Mouse (Mus musculus): ENCODE measurements around the gene Tlk2. TPM values are rescaled to one million over a fixed set of nuclear protein-coding genes. Genes with fewer than 3 reads are reported as not detected.

The Tlk2 gene
- total RNA-seq, 2 experiments from 2014 or later, result 31.2 to 32.0 TPM

- DNase-seq, result no peak
These were observed 17.2 kb upstream of the Tlk2 start for GRCm38 (mm10) chr11:105161411-105161810.

- no peak for DNase-seq
These were observed 13.8 kb upstream of the Tlk2 start for GRCm38 (mm10) chr11:105164516-105165510.

- DNase-seq, result no peak
These were observed 11.8 kb upstream of the Tlk2 start for GRCm38 (mm10) chr11:105166780-105167179.

- peak in 1 of 2 experiments; percentile 29 for DNase-seq
These were observed 916 bp downstream of the Tlk2 start for GRCm38 (mm10) chr11:105179523-105179922.

GRCm38 (mm10) chr11:105180471-105181091 is 2.0 kb downstream of the Tlk2 start:
- DNase-seq, result peak; percentile 37 to 63

GRCm38 (mm10) chr11:105181126-105181637 is 2.6 kb downstream of the Tlk2 start:
- peak; percentile 94 to 95 for DNase-seq

- peak; percentile 50 to 65 for DNase-seq
These were observed 3.3 kb downstream of the Tlk2 start for GRCm38 (mm10) chr11:105181689-105182460.

- DNase-seq, result no peak
These were observed 3.9 kb downstream of the Tlk2 start for GRCm38 (mm10) chr11:105182461-105182855.

- no peak for DNase-seq
These were observed 6.1 kb downstream of the Tlk2 start for GRCm38 (mm10) chr11:105184678-105185077.

GRCm38 (mm10) chr11:105192186-105192585 is 13.6 kb downstream of the Tlk2 start:
- no peak for DNase-seq

GRCm38 (mm10) chr11:105196893-105197662 is 18.5 kb downstream of the Tlk2 start:
- DNase-seq, result no peak

- DNase-seq, result no peak
These were observed 23.8 kb downstream of the Tlk2 start for GRCm38 (mm10) chr11:105202403-105202802.

- DNase-seq, result no peak
These were observed 31.4 kb downstream of the Tlk2 start for GRCm38 (mm10) chr11:105210007-105210406.

- DNase-seq, result no peak
These were observed 35.6 kb downstream of the Tlk2 start for GRCm38 (mm10) chr11:105214257-105214656.

GRCm38 (mm10) chr11:105217771-105218170 is 39.2 kb downstream of the Tlk2 start:
- DNase-seq, result no peak

- no peak for DNase-seq
These were observed 55.9 kb downstream of the Tlk2 start for GRCm38 (mm10) chr11:105234501-105234900.

GRCm38 (mm10) chr11:105240991-105241390 is 62.4 kb downstream of the Tlk2 start:
- peak in 1 of 2 experiments; percentile 38 for DNase-seq

GRCm38 (mm10) chr11:105246369-105246768 is 67.8 kb downstream of the Tlk2 start:
- DNase-seq, result no peak

- no peak for DNase-seq
These were observed 68.2 kb downstream of the Tlk2 start for GRCm38 (mm10) chr11:105246785-105247184.

GRCm38 (mm10) chr11:105247321-105247720 is 68.7 kb downstream of the Tlk2 start:
- no peak for DNase-seq

- DNase-seq, result no peak
These were observed 81.1 kb downstream of the Tlk2 start for GRCm38 (mm10) chr11:105259733-105260132.
